Mouse (Mus musculus) ES-E14 (cell line): Measurements from ENCODE around the gene Fut11. TPM values are rescaled to one million over a fixed set of nuclear protein-coding genes. Genes with fewer than 3 reads are reported as not detected.
A peak's percentile ranks its signal among the peaks of the same experiment; 100 is the strongest.

Experiments
- DNase-seq: peaks from one replicate; pipeline ENCODE4 v3.0.0-alpha.2; 2013; ENCODE audit warnings: low read depth, low spot score
- H3K27ac ChIP-seq: 2 replicates; pipeline ENCODE4 v1.5.1; 2012; ENCODE audit warnings: low read depth, mild to moderate bottlenecking, low read length, moderate library complexity, mixed read lengths; ENCODE audit not compliant: poor library complexity, insufficient read depth, severe bottlenecking
- H3K36me3 ChIP-seq: 2 replicates; pipeline ENCODE4 v1.6.1; 2012; ENCODE audit warnings: mild to moderate bottlenecking, low read length, moderate library complexity, mixed read lengths; ENCODE audit not compliant: control insufficient read depth, poor library complexity, insufficient read depth, severe bottlenecking
- H3K4me1 ChIP-seq, 2 experiments: fragments of 150-350 bp in 1 of 2; sonication (generic) in 1 of 2; 2 replicates each; pipeline ENCODE4 v1.6.1; 2012; ENCODE audit warnings: low read length in 2 of 2, mild to moderate bottlenecking in 1 of 2, mixed read lengths in 1 of 2; ENCODE audit not compliant: control insufficient read depth in 2 of 2, insufficient read depth in 2 of 2, poor library complexity in 1 of 2
- H3K4me3 ChIP-seq, 2 experiments: fragments of 150-350 bp in 1 of 2; sonication (generic) in 1 of 2; 2 replicates each; pipeline ENCODE4 v1.5.1; 2012; ENCODE audit warnings: low read length in 2 of 2, low read depth in 1 of 2, mild to moderate bottlenecking in 1 of 2, mixed read lengths in 1 of 2; ENCODE audit not compliant: insufficient read depth in 1 of 2, poor library complexity in 1 of 2, severe bottlenecking in 1 of 2
- H3K9ac ChIP-seq: 2 replicates; pipeline ENCODE4 v1.6.1; 2012; ENCODE audit warnings: low read depth, mild to moderate bottlenecking, low read length, mixed read lengths; ENCODE audit not compliant: poor library complexity, insufficient read depth, severe bottlenecking
- H3K9me3 ChIP-seq: fragments of 150-350 bp; sonication (generic); 2 replicates; pipeline ENCODE4 v1.6.1; 2012; ENCODE audit warnings: low read depth, mild to moderate bottlenecking, low read length; ENCODE audit not compliant: control insufficient read depth, insufficient read depth
- CHD2 ChIP-seq: IDR thresholded peaks from 2 replicates; pipeline ENCODE4 v1.6.1; 2014; ENCODE audit warnings: mild to moderate bottlenecking, low read depth, low read length, inconsistent platforms
- HCFC1 ChIP-seq: IDR thresholded peaks from 2 replicates; pipeline ENCODE4 v1.6.1; 2012; ENCODE audit warnings: low read length, inconsistent platforms, borderline replicate concordance; ENCODE audit not compliant: insufficient read depth
- MAFK ChIP-seq: IDR thresholded peaks from 2 replicates; pipeline ENCODE4 v1.6.1; 2014; ENCODE audit warnings: mild to moderate bottlenecking, low read depth, low read length, inconsistent platforms; ENCODE audit not compliant: insufficient read depth
- ZC3H11A ChIP-seq: IDR thresholded peaks from 2 replicates; pipeline ENCODE4 v1.6.1; 2012; ENCODE audit warnings: low read depth, mild to moderate bottlenecking, inconsistent platforms, low read length, borderline replicate concordance
- ZNF384 ChIP-seq: IDR thresholded peaks from 2 replicates; pipeline ENCODE4 v1.6.1; 2012; ENCODE audit warnings: low read depth, low read length, inconsistent platforms
- in situ Hi-C, 2 experiments: fragments of 600-800 bp; cut with MboI; formaldehyde crosslinking; loops; one replicate each; pipeline ENCODE4 v1.15.1; 2025; ENCODE audit warnings: low sequenced_read_pairs in 2 of 2, inconsistent platforms in 1 of 2; ENCODE audit not compliant: unreplicated experiment in 2 of 2
- total RNA-seq: library from RNA; depleted of rRNA; stranded (reverse); fragments of 300-350 nt; gene quantifications from 2 replicates; pipeline ENCODE4 v1.2.3, GENCODE M21; 2012

The Fut11 gene
- total RNA-seq, 1 experiment: 5.0 TPM

DNA sequence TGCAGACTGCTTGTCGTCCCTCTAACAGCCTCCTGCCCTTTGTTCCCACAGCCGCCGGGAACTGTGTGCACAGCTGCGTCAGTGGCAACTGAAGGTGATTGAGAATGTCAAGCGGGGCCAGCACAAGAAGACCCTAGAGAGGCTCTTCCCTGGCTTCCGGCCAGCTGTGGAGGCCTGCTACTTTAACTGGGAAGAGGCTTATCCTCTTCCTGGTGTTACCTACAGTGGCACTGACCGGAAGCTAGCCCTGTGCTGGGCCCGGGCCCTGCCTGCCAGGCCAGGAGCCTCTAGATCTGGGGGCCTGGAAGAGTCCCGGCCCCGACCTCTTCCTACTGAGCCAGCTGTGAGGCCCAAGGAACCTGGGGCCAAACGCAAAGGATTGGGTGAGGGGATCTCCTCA lies 19.1 kb downstream of the Fut11 start:
- peak overlapping the region; percentile 28 to 37; a peak in 2 of 4 replicates for H3K4me3 ChIP-seq
- TF ChIP-seq CHD2: no peak
- no peak for TF ChIP-seq ZNF384
- no peak for TF ChIP-seq ZC3H11A
- no peak for TF ChIP-seq MAFK
- TF ChIP-seq HCFC1: no peak
- H3K9me3 ChIP-seq: no peaks in the 10 kb centered on the region
- peak overlapping the region; percentile 6; the same call in 1 of the 2 replicates for H3K9ac ChIP-seq
- in situ Hi-C loops: no loop called here
- H3K4me1 ChIP-seq: no peaks in the 10 kb centered on the region; a peak in 1 of 4 replicates
- peaks cover 4% of the 10 kb centered on the region; the same call in 1 of the 2 replicates for H3K36me3 ChIP-seq
- DNase-seq: no peak
- H3K27ac ChIP-seq: no peak overlapping the region

DNA sequence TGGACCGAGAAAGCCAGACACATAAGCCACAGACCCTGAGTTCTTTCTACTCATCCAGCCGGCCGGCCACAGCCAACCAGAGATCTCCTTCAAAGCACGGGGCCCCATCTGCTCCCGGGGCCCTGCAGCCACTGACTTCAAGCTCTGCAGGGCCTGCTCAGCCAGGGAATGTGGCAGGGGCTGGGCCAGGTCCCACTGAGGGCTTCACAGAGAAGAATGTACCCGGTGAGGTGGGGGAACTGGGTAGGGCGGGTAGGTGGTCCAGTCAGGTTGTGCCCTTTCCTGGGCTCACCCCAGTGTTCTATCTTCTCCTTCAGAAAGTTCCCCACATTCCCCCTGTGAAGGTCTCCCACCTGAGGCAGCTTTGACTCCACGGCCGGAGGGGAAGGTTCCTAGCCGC lies 23.7 kb downstream of the Fut11 start:
- in situ Hi-C loops: no loop called here
- H3K36me3 ChIP-seq: peaks cover 13% of the 10 kb centered on the region; the same call in 1 of the 2 replicates
- no peaks in the 10 kb centered on the region; a peak in 1 of 4 replicates for H3K4me1 ChIP-seq
- no peaks in the 10 kb centered on the region for H3K9me3 ChIP-seq
- no peak for TF ChIP-seq ZC3H11A
- H3K9ac ChIP-seq: no peak overlapping the region
- no peak for DNase-seq
- H3K4me3 ChIP-seq: no peak overlapping the region
- no peak overlapping the region for H3K27ac ChIP-seq

DNA sequence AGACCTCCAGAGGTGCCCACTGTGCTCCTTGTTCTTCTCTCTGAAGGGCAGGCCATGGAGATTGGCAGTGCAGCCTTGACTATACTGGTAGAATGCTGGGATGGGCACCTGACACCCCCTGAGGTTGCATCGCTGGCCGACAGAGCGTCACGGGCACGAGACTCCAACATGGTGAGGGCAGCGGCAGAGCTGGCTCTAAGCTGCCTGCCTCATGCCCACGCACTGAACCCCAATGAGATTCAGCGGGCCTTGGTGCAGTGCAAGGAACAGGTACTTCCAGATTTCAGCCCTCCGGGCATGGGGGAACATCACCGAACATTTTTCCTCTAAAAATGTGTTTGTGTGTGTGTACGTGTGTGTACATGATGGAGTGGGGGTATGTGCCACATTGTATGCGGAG lies 25.0 kb downstream of the Fut11 start:
- no peak overlapping the region for H3K27ac ChIP-seq
- H3K9ac ChIP-seq: no peak overlapping the region
- in situ Hi-C loops: no loop called here
- peaks cover 19% of the 10 kb centered on the region; the same call in 1 of the 2 replicates for H3K36me3 ChIP-seq
- H3K4me3 ChIP-seq: no peak overlapping the region
- no peaks in the 10 kb centered on the region for H3K4me1 ChIP-seq
- no peaks in the 10 kb centered on the region for H3K9me3 ChIP-seq
- TF ChIP-seq HCFC1: no peak
- no peak for TF ChIP-seq MAFK
- TF ChIP-seq ZC3H11A: no peak
- TF ChIP-seq ZNF384: no peak
- no peak for TF ChIP-seq CHD2
- DNase-seq: no peak

DNA sequence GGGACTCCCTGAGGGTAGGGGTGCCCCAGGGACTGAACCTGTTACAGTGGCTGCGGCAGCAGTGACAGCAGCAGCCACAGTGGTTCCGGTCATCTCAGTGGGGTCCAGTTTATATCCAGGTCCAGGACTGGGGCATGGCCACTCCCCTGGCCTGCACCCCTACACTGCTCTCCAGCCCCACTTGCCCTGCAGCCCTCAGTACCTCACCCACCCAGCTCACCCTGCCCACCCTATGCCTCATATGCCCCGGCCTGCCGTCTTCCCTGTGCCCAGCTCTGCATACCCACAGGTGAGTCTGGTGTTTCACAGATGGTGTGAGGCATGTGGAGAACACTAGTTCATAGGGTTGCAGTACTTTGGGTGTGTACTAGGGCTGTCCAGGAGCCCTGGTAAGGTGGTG lies 26.6 kb downstream of the Fut11 start:
- Histone ChIP-seq H3K9ac (no peak overlapping the region), H3K36me3 (peaks cover 20% of the 10 kb centered on the region; the same call in 1 of the 2 replicates), H3K4me3 (no peak overlapping the region), H3K9me3 (no peaks in the 10 kb centered on the region), H3K4me1 (no peaks in the 10 kb centered on the region), H3K27ac (no peak overlapping the region)
- no peak for DNase-seq
- no peak for TF ChIP-seq HCFC1
- TF ChIP-seq CHD2: no peak
- no peak for TF ChIP-seq MAFK
- no peak for TF ChIP-seq ZC3H11A
- no peak for TF ChIP-seq ZNF384
- in situ Hi-C loops: no loop called here

DNA sequence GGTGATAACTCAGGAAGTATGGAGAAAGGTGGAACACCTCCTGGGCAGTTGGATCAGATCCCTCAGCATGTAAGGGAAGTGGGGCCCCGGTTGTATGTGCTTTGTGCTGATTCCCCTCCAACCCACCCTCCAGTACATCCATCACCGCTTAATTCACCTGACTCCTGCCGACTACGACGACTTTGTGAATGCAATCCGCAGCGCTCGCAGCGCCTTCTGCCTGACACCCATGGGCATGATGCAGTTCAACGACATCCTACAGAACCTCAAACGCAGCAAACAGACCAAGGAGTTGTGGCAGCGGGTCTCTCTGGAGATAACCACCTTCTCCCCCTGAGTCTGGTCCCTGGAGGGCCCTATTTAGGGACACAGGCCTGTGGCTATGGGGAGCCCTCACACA lies 28.2 kb downstream of the Fut11 start:
- Histone ChIP-seq H3K9me3 (no peaks in the 10 kb centered on the region), H3K27ac (no peak overlapping the region), H3K4me1 (no peaks in the 10 kb centered on the region), H3K4me3 (no peak overlapping the region), H3K36me3 (peaks cover 25% of the 10 kb centered on the region; the same call in 1 of the 2 replicates), H3K9ac (no peak overlapping the region)
- no peak for DNase-seq
- TF ChIP-seq CHD2 (no peak), ZNF384 (no peak), ZC3H11A (no peak), MAFK (no peak), HCFC1 (no peak)
- in situ Hi-C loops: no loop called here
